Mouse (Mus musculus) heart, adult 2 months (tissue): ENCODE data around the gene Endod1.

Experiments used
- CTCF ChIP-seq: fragments of 200-600 bp; IDR thresholded peaks from 2 replicates; pipeline ENCODE4 v1.8.1; 2022; ENCODE audit warnings: antibody characterized with exemption, mild to moderate bottlenecking, moderate library complexity
- EP300 ChIP-seq: fragments of 200-500 bp; IDR thresholded peaks from 2 replicates; pipeline ENCODE4 v1.6.1; 2011; ENCODE audit warnings: low read depth, low read length, control low read depth; ENCODE audit not compliant: insufficient read depth
- POLR2A ChIP-seq: fragments of 200-500 bp; IDR thresholded peaks from 2 replicates; pipeline ENCODE4 v1.6.1; 2011; ENCODE audit warnings: mild to moderate bottlenecking, low read depth, low read length, control low read depth; ENCODE audit not compliant: insufficient read depth

DNA sequence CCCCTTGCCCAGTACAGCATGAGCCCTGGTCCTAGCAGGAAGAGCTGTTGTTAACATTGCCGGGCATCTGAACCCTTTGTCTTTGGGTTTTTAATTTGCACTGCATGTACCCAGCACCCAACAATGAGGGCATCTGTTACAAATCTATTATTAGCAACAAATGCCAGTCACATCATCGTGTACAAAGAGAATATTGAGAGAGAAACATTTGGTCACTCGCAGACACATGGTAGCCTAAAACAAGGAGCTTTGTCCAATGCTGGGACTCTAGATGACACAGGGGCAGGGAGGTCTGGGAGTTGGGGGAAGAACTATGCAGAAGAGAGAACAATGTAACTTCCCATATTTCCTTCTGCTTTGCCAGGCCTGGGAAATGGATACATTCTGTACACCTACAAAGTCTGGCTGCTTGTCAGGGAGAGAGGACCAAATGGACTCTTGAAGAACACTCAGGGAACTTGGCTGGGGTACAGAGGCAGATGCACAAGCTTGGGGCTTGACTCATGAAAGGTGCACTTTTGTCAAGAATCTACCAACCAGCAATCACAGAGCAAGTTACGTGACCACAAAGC is 7.8 kb upstream of the Endod1 start:
- TF ChIP-seq CTCF (no peak), POLR2A (no peak), EP300 (no peak)
